Mouse (Mus musculus) monocyte, adult 5-6 weeks (primary cell): ENCODE measurements around the gene Rfxank. TPM values are rescaled to one million over a fixed set of nuclear protein-coding genes. Genes with fewer than 3 reads are reported as not detected.

Source experiments
- ATAC-seq: fragments of 153-309, 156-312 bp; replicated peaks from 2 replicates; pipeline ENCODE4 v1.8.0; 2017; ENCODE audit warnings: mild to moderate bottlenecking; ENCODE audit not compliant: low TSS enrichment, insufficient number of reproducible peaks, severe bottlenecking, poor library complexity, low FRiP score
- total RNA-seq: library from RNA; stranded (forward); fragments of 200-1000, 200-491, 200-594 nt; gene quantifications from 3 replicates; pipeline ENCODE4 v1.2.3, GENCODE M21; 2017

The Rfxank gene
- total RNA-seq: 12.5 to 17.9 TPM (median 17.8 TPM) in 3 replicates

DNA sequence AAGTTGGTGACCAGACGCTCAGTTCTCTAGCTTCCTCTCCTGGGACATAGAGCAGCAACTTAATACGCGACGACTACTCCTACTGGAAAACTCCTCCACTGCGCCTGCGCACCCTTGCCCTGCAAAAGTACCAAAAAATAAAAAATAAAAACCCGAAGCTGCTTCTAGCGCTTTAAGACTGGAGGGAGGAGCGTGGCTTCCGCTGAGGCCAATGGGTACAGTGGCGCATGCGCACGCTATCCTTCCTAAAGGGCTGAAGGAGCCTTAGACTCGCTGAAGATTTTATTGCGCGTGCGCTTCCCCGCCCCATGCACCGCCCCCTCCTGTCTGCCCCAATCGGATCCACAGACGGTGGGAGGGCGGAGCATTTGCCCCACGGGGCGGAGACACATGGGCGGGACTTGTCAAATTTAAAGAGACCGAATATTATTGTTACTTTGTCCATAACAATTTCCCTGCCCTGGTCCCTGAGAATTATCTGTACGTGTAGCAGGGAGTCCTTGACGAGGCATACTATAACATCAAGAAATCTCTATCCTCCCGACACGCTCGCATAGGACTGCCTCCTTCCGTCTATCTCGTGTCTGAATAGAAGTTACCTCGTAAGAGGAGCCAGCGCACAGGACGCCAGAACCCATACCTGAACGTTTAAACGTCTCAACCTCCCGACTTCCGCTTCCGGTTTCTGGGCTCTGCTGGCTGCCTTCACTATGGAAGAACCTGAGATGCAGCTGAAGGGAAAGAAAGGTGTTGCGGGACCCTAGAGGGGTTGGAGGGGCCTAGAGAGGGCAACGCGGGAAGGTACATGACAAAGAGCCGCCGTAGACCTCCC, at the start of gene Rfxank, which contains the start of the genes Borcs8 and Mef2b:
TSS of gene Rfxank (minus strand) at position 129 of the 832 bp plus-strand sequence.
TSS of gene Borcs8 (plus strand) at position 474 of the 832 bp plus-strand sequence.
TSS of gene Mef2b (plus strand) at position 686 of the 832 bp plus-strand sequence.
- ATAC-seq: peak; percentile 95

- ATAC-seq: no peak
Observed at GRCm38 (mm10) chr8:70188707-70189106, 49.8 kb upstream of the Rfxank start.

DNA sequence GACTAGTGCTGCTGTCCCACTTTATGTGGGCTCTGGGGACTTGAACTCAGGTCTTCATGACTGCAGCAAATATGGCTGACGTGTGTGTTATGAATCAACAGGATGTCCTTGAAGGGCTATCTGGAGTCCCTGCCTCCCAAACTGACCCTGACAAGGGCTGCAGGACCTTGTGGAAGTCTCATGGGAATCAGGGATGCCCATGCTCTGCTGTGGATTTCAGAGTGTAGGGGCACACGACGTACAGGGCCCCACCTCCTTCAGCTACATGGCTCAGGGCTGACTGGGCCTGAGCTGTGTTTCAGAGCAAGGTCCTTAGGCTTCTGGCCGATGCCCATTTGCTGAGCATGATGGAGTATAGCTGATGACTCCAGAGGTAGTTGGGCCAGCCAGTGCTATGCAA, 44.2 kb upstream of the Rfxank start:
- no peak for ATAC-seq

DNA sequence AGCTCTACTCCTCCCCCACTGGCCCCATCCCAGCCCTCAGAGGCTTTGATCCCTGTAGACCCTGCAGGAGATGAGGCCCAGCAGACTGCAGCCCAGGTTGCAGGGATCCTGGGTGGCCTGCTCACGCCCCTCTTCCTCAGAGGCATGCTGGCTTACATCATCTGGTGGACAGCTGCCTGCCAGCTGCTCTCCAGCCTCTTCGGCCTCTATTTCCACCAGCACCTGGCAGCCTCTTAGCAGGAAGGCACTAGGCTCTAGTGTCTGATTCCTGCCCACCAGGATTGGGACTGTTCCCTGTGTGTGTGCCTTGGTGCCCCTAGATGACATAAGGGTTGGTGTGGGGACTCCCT, 42.9 kb upstream of the Rfxank start:
- ATAC-seq: no peak

DNA sequence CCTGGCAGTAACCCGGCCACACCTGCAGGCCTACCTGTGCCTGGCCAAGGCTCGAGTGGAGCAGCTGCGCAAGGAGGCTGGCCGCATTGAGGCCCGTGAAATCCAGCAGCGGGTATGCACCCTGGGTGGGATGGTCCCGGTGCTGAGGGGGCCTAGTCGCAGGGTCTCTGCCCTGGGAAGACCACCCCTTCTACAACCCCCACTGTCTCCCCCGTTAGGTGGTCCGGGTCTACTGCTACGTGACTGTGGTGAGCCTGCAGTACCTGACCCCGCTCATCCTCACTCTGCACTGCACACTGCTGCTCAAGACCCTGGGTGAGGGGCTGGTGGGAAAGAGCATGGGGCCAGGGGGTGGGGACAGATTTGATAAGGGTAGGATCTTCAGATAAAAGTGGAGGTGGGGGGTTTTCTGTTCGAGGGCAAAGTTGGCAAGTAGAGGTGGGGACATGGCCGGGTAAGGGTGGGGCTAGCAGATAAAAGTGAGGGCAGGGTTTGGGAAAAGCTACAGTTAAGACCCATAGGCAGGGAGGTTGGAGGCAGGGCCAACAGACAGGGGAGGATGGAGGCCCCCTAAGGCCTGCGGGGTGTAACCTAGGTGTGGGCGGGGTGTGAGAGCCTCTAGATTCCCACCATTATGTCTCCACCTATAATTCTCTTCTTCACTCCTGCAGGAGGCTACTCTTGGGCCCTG, 42.4 kb upstream of the Rfxank start:
- ATAC-seq: no peak

GRCm38 (mm10) chr8:70179082-70179481, 40.1 kb upstream of the Rfxank start:
- no peak for ATAC-seq

- no peak for ATAC-seq
Observed at GRCm38 (mm10) chr8:70178231-70178630, 39.3 kb upstream of the Rfxank start.

GRCm38 (mm10) chr8:70174079-70174478, 35.1 kb upstream of the Rfxank start:
- no peak for ATAC-seq

GRCm38 (mm10) chr8:70173320-70173719, 34.4 kb upstream of the Rfxank start:
- no peak for ATAC-seq

DNA sequence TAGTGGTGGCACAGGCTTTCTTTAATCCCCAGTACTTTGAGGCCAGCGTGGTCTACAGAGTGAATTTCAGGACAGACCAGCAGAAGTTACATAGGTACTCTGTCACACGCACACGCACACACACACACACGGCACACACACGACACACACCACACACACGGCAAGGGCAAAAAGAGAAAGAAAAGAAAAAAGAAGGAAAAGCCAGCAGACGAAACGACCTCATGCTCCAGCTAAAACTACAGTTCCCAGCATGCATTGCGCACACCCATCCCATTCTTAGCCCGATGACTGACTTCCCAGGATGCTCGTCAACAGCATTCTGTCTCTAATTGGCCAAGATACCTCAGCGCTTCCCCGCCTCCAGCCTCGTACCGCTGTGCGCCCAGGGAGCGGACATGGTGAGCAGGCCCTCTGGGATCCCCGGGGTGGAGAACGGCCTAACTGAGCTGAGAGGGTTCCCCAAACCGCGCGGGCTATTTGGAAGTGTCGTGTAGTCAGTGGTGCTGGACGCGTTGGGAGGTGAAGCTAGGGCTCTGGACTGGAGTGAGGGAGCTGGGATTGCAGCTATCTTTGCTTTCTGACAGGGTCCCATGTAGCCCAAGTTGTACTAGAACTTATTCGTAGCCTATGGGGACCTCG, 33.2 kb upstream of the Rfxank start, which contains the start of gene Tmem161a:
TSS of gene Tmem161a (plus strand) at position 314 of the 639 bp plus-strand sequence.
- peak; percentile 99 for ATAC-seq

- ATAC-seq: no peak
Observed at GRCm38 (mm10) chr8:70171240-70171639, 32.3 kb upstream of the Rfxank start.

GRCm38 (mm10) chr8:70170748-70171147, 31.8 kb upstream of the Rfxank start:
- no peak for ATAC-seq

DNA sequence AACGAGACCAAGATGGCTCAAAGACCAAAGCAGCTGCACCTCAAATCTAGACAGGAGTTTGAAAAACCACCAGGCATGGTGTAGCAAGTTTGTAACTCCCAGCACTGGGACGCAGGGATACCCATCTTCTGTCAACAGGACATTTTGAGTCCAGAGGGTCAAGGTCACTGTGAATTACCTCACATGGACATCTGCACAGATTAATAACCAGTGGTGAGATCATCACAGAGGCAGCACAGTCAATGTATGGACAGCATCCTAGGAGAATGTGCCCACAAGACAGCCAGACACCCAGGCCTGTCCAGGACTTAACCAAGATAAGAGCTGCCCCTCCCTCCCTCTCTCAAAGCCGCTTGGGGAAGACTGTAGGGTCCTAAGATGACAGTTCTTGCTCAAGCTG, 31.2 kb upstream of the Rfxank start:
- ATAC-seq: no peak

DNA sequence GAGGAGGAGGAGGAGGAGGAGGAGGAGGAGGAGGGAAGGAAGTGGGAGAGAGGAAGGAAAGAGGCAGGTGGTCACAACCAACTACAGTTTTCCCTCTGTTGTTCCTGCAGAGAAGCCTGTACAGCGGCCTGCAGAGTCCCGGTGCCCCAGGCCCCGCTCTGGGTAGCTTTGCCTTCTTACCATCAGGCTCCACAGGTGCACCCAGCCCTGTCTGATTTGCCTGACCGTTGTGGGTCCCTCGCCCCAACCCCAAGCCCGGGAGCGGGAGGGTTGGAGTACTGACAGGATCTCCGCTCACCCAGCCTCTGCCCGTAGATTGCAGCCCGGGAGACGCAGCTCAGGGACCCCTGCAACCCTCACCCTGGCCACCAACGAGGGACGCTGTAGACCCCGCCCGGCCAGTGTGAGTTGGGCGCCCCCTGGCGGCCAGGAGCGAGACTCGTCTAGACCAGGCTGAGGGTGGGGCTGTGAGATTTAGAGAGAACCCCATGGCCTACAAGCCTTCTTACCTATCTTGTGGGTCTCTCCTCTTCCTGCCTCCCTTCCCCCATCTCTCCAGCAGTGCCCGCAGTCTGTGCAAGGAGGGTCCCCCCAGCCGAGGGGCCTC, 27.7 kb upstream of the Rfxank start:
- peak; percentile 65 for ATAC-seq

GRCm38 (mm10) chr8:70163316-70163715, 24.4 kb upstream of the Rfxank start:
- ATAC-seq: no peak

- no peak for ATAC-seq
Observed at GRCm38 (mm10) chr8:70160015-70160414, 21.1 kb upstream of the Rfxank start.

GRCm38 (mm10) chr8:70159211-70159610, 20.3 kb upstream of the Rfxank start:
- no peak for ATAC-seq

GRCm38 (mm10) chr8:70158069-70158853, 19.3 kb upstream of the Rfxank start:
- peak; percentile 63; the same call in 1 of the 2 replicates for ATAC-seq
